Mouse (Mus musculus) CH12.LX (cell line): ENCODE data around the gene Pcbd2. TPM values are rescaled to one million over a fixed set of nuclear protein-coding genes. Genes with fewer than 3 reads are reported as not detected.

ENCODE experiments used
- DNase-seq: peaks from one replicate; pipeline ENCODE4 v3.0.0-alpha.2; 2013; ENCODE audit errors: extremely low read depth
- H3K27ac ChIP-seq: 2 replicates; pipeline ENCODE4 v1.5.1; 2012; ENCODE audit warnings: low read depth, mild to moderate bottlenecking, control low read depth, moderate library complexity; ENCODE audit not compliant: insufficient read depth
- H3K27me3 ChIP-seq: replicated peaks from 2 replicates; pipeline ENCODE3; 2012; ENCODE audit warnings: inconsistent platforms
- H3K36me3 ChIP-seq, 2 experiments: replicated peaks in 1 of 2; 2 replicates each; pipeline versions ENCODE3 to v1.6.1; 2012; ENCODE audit warnings: inconsistent platforms in 1 of 2, low read length in 1 of 2, mild to moderate bottlenecking in 1 of 2, mixed read lengths in 1 of 2, moderate library complexity in 1 of 2; ENCODE audit not compliant: control insufficient read depth in 1 of 2, insufficient read depth in 1 of 2
- H3K4me1 ChIP-seq, 2 experiments: 2 replicates each; pipeline ENCODE4 v1.6.1; 2012; ENCODE audit warnings: inconsistent platforms in 1 of 2, moderate library complexity in 1 of 2; ENCODE audit not compliant: insufficient read depth in 2 of 2, control insufficient read depth in 1 of 2
- H3K4me2 ChIP-seq: 2 replicates; pipeline ENCODE4 v1.6.1; 2012; ENCODE audit warnings: low read depth, mild to moderate bottlenecking, control low read depth; ENCODE audit not compliant: poor library complexity, insufficient read depth, severe bottlenecking
- H3K4me3 ChIP-seq, 3 experiments: fragments of 150-350 bp in 1 of 3; sonication (generic) in 1 of 3; replicated peaks in 1 of 3; 2 replicates each; pipeline versions ENCODE3 to v1.5.1; 2011 to 2012; ENCODE audit warnings: low read depth in 2 of 3, low read length in 2 of 3, mild to moderate bottlenecking in 2 of 3, moderate library complexity in 2 of 3, control low read depth in 1 of 3, improper control_type of control experiment in 1 of 3, inconsistent platforms in 1 of 3, mixed read lengths in 1 of 3; ENCODE audit not compliant: poor library complexity in 1 of 3
- H3K79me2 ChIP-seq: replicated peaks from 2 replicates; pipeline ENCODE4 v1.6.1; 2012; ENCODE audit warnings: mild to moderate bottlenecking, moderate library complexity; ENCODE audit not compliant: control insufficient read depth, poor library complexity, insufficient read depth, severe bottlenecking; ENCODE audit errors: extremely low read depth
- H3K9ac ChIP-seq: 2 replicates; pipeline ENCODE4 v1.6.1; 2012; ENCODE audit warnings: low read depth, mild to moderate bottlenecking, control low read depth, moderate library complexity; ENCODE audit not compliant: insufficient read depth
- H3K9me3 ChIP-seq: replicated peaks from 2 replicates; pipeline ENCODE3; 2012; ENCODE audit warnings: low read length, inconsistent platforms, mixed read lengths
- BHLHE40 ChIP-seq: IDR thresholded peaks from 2 replicates; pipeline ENCODE4 v1.6.1; 2011; ENCODE audit warnings: mild to moderate bottlenecking, low read depth, low read length, improper control_type of control experiment
- CHD1 ChIP-seq: IDR thresholded peaks from 2 replicates; pipeline ENCODE4 v1.6.1; 2012; ENCODE audit warnings: low read depth, low read length, improper control_type of control experiment, inconsistent platforms
- CHD2 ChIP-seq: IDR thresholded peaks from 2 replicates; pipeline ENCODE4 v1.6.1; 2011; ENCODE audit warnings: low read length, improper control_type of control experiment
- CTCF ChIP-seq, 2 experiments: IDR thresholded peaks in 1 of 2; conservative IDR thresholded peaks in 1 of 2; 2 replicates each; pipeline ENCODE4 v1.5.1; 2011 to 2012; ENCODE audit warnings: low read depth in 2 of 2, low read length in 2 of 2, improper control_type of control experiment in 1 of 2, inconsistent platforms in 1 of 2, mild to moderate bottlenecking in 1 of 2, moderate library complexity in 1 of 2
- E2F4 ChIP-seq: IDR thresholded peaks from 2 replicates; pipeline ENCODE4 v1.6.1; 2011; ENCODE audit warnings: low read depth, low read length, improper control_type of control experiment; ENCODE audit not compliant: insufficient replicate concordance
- ELF1 ChIP-seq: IDR thresholded peaks from 2 replicates; pipeline ENCODE4 v1.6.1; 2014; ENCODE audit warnings: low read depth, mild to moderate bottlenecking, inconsistent platforms, low read length, improper control_type of control experiment
- EP300 ChIP-seq: IDR thresholded peaks from 2 replicates; pipeline ENCODE4 v1.6.1; 2011; ENCODE audit warnings: low read length, improper control_type of control experiment
- ETS1 ChIP-seq: conservative IDR thresholded peaks from 2 replicates; pipeline ENCODE4 v1.6.1; 2012; ENCODE audit warnings: low read depth, mild to moderate bottlenecking, inconsistent platforms, low read length, improper control_type of control experiment, moderate library complexity
- GABPA ChIP-seq: IDR thresholded peaks from 2 replicates; pipeline ENCODE4 v1.6.1; 2012; ENCODE audit warnings: low read depth, low read length, improper control_type of control experiment, inconsistent platforms; ENCODE audit not compliant: insufficient replicate concordance
- HCFC1 ChIP-seq: IDR thresholded peaks from 2 replicates; pipeline ENCODE4 v1.6.1; 2012; ENCODE audit warnings: low read depth, mild to moderate bottlenecking, inconsistent platforms, low read length, improper control_type of control experiment
- IRF4 ChIP-seq: IDR thresholded peaks from 2 replicates; pipeline ENCODE4 v1.6.1; 2014; ENCODE audit warnings: low read depth, mild to moderate bottlenecking, inconsistent platforms, low read length, improper control_type of control experiment
- JUN ChIP-seq: IDR thresholded peaks from 2 replicates; pipeline ENCODE4 v1.6.1; 2011; ENCODE audit warnings: low read depth, mild to moderate bottlenecking, low read length, improper control_type of control experiment, moderate library complexity; ENCODE audit not compliant: insufficient read depth
- JUND ChIP-seq: conservative IDR thresholded peaks from 2 replicates; pipeline ENCODE4 v1.6.1; 2011; ENCODE audit warnings: low read depth, low read length, improper control_type of control experiment
- KAT2A ChIP-seq: IDR thresholded peaks from 2 replicates; pipeline ENCODE4 v1.6.1; 2012; ENCODE audit warnings: low read length, improper control_type of control experiment, inconsistent platforms; ENCODE audit not compliant: insufficient replicate concordance
- MAFK ChIP-seq: IDR thresholded peaks from 2 replicates; pipeline ENCODE4 v1.6.1; 2011; ENCODE audit warnings: low read length, improper control_type of control experiment; ENCODE audit not compliant: insufficient replicate concordance
- MAX ChIP-seq: IDR thresholded peaks from 2 replicates; pipeline ENCODE4 v1.6.1; 2011; ENCODE audit warnings: low read length, improper control_type of control experiment
- MAZ ChIP-seq: IDR thresholded peaks from 2 replicates; pipeline ENCODE4 v1.6.1; 2012; ENCODE audit warnings: low read depth, mild to moderate bottlenecking, inconsistent platforms, low read length, improper control_type of control experiment, moderate library complexity
- MEF2A ChIP-seq: IDR thresholded peaks from 2 replicates; pipeline ENCODE4 v1.6.1; 2014; ENCODE audit warnings: low read depth, mild to moderate bottlenecking, inconsistent platforms, low read length, improper control_type of control experiment, borderline replicate concordance
- MXI1 ChIP-seq: IDR thresholded peaks from 2 replicates; pipeline ENCODE4 v1.6.1; 2011; ENCODE audit warnings: mild to moderate bottlenecking, low read depth, low read length, improper control_type of control experiment
- MYC ChIP-seq: IDR thresholded peaks from 2 replicates; pipeline ENCODE4 v1.6.1; 2011; ENCODE audit warnings: low read depth, mild to moderate bottlenecking, improper control_type of control experiment, low read length
- NELFE ChIP-seq: IDR thresholded peaks from 2 replicates; pipeline ENCODE4 v1.6.1; 2011; ENCODE audit warnings: low read depth, low read length, improper control_type of control experiment
- NRF1 ChIP-seq: IDR thresholded peaks from 2 replicates; pipeline ENCODE4 v1.6.1; 2014; ENCODE audit warnings: low read depth, mild to moderate bottlenecking, inconsistent platforms, low read length, improper control_type of control experiment, moderate library complexity
- PAX5 ChIP-seq: IDR thresholded peaks from 2 replicates; pipeline ENCODE4 v1.6.1; 2012; ENCODE audit warnings: low read length, inconsistent platforms, mixed read lengths
- POLR2A ChIP-seq: IDR thresholded peaks from 2 replicates; pipeline ENCODE4 v1.6.1; 2011; ENCODE audit warnings: low read depth, mild to moderate bottlenecking, improper control_type of control experiment, low read length
- POLR2AphosphoS2 ChIP-seq: IDR thresholded peaks from 2 replicates; pipeline ENCODE4 v1.6.1; 2011; ENCODE audit warnings: low read depth, low read length, improper control_type of control experiment
- RAD21 ChIP-seq: IDR thresholded peaks from 2 replicates; pipeline ENCODE4 v1.6.1; 2011; ENCODE audit warnings: low read depth, mild to moderate bottlenecking, low read length, improper control_type of control experiment, moderate library complexity
- RCOR1 ChIP-seq: conservative IDR thresholded peaks from 2 replicates; pipeline ENCODE4 v1.6.1; 2012; ENCODE audit warnings: low read depth, mild to moderate bottlenecking, inconsistent platforms, low read length, improper control_type of control experiment
- SIN3A ChIP-seq: IDR thresholded peaks from 2 replicates; pipeline ENCODE4 v1.6.1; 2012; ENCODE audit warnings: low read length, improper control_type of control experiment, inconsistent platforms
- SMC3 ChIP-seq: IDR thresholded peaks from 2 replicates; pipeline ENCODE4 v1.6.1; 2011; ENCODE audit warnings: low read depth, low read length, improper control_type of control experiment
- TBP ChIP-seq: conservative IDR thresholded peaks from 2 replicates; pipeline ENCODE4 v1.6.1; 2011; ENCODE audit warnings: low read depth, low read length, improper control_type of control experiment
- TCF12 ChIP-seq: IDR thresholded peaks from 2 replicates; pipeline ENCODE4 v1.6.1; 2014; ENCODE audit warnings: low read depth, mild to moderate bottlenecking, inconsistent platforms, low read length, improper control_type of control experiment
- UBTF ChIP-seq: IDR thresholded peaks from 2 replicates; pipeline ENCODE4 v1.6.1; 2012; ENCODE audit warnings: low read depth, mild to moderate bottlenecking, inconsistent platforms, low read length, improper control_type of control experiment, moderate library complexity
- USF1 ChIP-seq: IDR thresholded peaks from 2 replicates; pipeline ENCODE4 v1.6.1; 2014; ENCODE audit warnings: low read depth, mild to moderate bottlenecking, inconsistent platforms, low read length, improper control_type of control experiment
- USF2 ChIP-seq: conservative IDR thresholded peaks from 2 replicates; pipeline ENCODE4 v1.6.1; 2011; ENCODE audit warnings: low read depth, low read length, improper control_type of control experiment
- ZKSCAN1 ChIP-seq: IDR thresholded peaks from 2 replicates; pipeline ENCODE4 v1.6.1; 2012; ENCODE audit warnings: low read depth, inconsistent platforms, low read length, improper control_type of control experiment, borderline replicate concordance
- ZMIZ1 ChIP-seq: IDR thresholded peaks from 2 replicates; pipeline ENCODE4 v1.6.1; 2012; ENCODE audit warnings: low read depth, mild to moderate bottlenecking, inconsistent platforms, low read length, improper control_type of control experiment
- ZNF384 ChIP-seq: IDR thresholded peaks from 2 replicates; pipeline ENCODE4 v1.6.1; 2012; ENCODE audit warnings: low read depth, low read length, improper control_type of control experiment, inconsistent platforms
- dilution Hi-C: fragments of 300-500 bp; cut with MboI; formaldehyde crosslinking; loops from 2 replicates; pipeline ENCODE4 v1.14.3; 2020; ENCODE audit warnings: low sequenced_read_pairs; ENCODE audit not compliant: extremely low pct_unique_long_range_greater_than_20kb, extremely low pct_ligation_motif_present
- in situ Hi-C: fragments of 300-500 bp; cut with MboI; formaldehyde crosslinking; loops from 3 replicates; pipeline ENCODE4 v1.14.3; 2019; ENCODE audit warnings: low sequenced_read_pairs, low pct_ligation_motif_present, low pct_unique_long_range_greater_than_20kb, mixed read lengths
- polyA plus RNA-seq: library from polyadenylated mRNA; unstranded; fragments of >175 nt; gene quantifications from 2 replicates; pipeline ENCODE4 v1.2.1, GENCODE M21; 2012; ENCODE audit warnings: low read depth; ENCODE audit not compliant: insufficient read length
- total RNA-seq, 2 experiments: library from RNA; depleted of rRNA; stranded (reverse); fragments of 300-350 nt in 1 of 2; fragments of >200 nt in 1 of 2; gene quantifications; 2 replicates each; pipeline ENCODE4 v1.2.3; 2012 to 2014

Pcbd2 gene
- total RNA-seq (2012; rRNA removed) (28.6 and 32.1 TPM in 2 replicates), total RNA-seq (2014; rRNA removed) (19.0 and 20.6 TPM in 2 replicates), polyA plus RNA-seq (44.9 and 45.0 TPM in 2 replicates)

- Histone ChIP-seq H3K4me1 (peaks cover 2 to 13% of the 10 kb centered on the region in 2 experiments; a peak in 2 of 4 replicates), H3K4me3 (peak within 1 kb of the TSS; percentile 74 to 87 (median 82)), H3K79me2 (no peaks in the 10 kb centered on the region), H3K4me2 (peak within 1 kb of the TSS; percentile 62), H3K9me3 (no peaks in the 10 kb centered on the region), H3K9ac (peak within 1 kb of the TSS; percentile 94)
- in situ Hi-C loops: loop anchor here (10.0 kb wide), 1 partner anchor 122 kb away; no protein-coding TSS in a partner anchor
- TF ChIP-seq POLR2A (peak; percentile 62), ZNF384 (no peak), E2F4 (no peak), EP300 (no peak), RAD21 (no peak), ZMIZ1 (peak; percentile 63; the same call in 1 of the 2 replicates), MAX (peak; percentile 56), POLR2AphosphoS2 (no peak), IRF4 (no peak), MXI1 (peak; percentile 23), RCOR1 (0 out of 2 replicates have a peak, but pooled peaks have one; percentile 17), JUN (no peak), CTCF (conservative IDR thresholded peaks at IDR 0.05 in 1 of 2, IDR thresholded peaks at IDR 0.05 in 1 of 2; ENCODE audit: low read depth in 2 of 2, low read length in 2 of 2) (peak in 1 of 2 experiments; percentile 15; a peak in 2 of 4 replicates), PAX5 (no peak), TCF12 (peak; percentile 83; the same call in 1 of the 2 replicates), BHLHE40 (no peak), USF2 (no peak), ZKSCAN1 (no peak), SIN3A (peak; percentile 64; the same call in 1 of the 2 replicates), MEF2A (no peak; the same call in 1 of the 2 replicates), CHD1 (no peak), HCFC1 (peak; percentile 63), MYC (no peak), JUND (no peak), MAZ (no peak), UBTF (peak; percentile 99), NRF1 (peak; percentile 80), ELF1 (peak; percentile 58; the same call in 1 of the 2 replicates), ETS1 (no peak), USF1 (no peak), NELFE (peak; percentile 53), CHD2 (no peak), GABPA (no peak), MAFK (no peak), KAT2A (no peak), TBP (no peak), SMC3 (no peak)
- TF ChIP-seq, all 38 proteins: peak for 13
- H3K36me3 ChIP-seq: peaks cover 14 to 47% of the 10 kb centered on the region in 2 experiments
- peak; percentile 72 for DNase-seq
- peak within 1 kb of the TSS; percentile 88 for H3K27ac ChIP-seq
- no peaks in the 10 kb centered on the region for H3K27me3 ChIP-seq
- dilution Hi-C loops: no loop called here
Observed at GRCm38 (mm10) chr13:55727120-55727838, at the start of gene Pcbd2. Gene Pcbd2 (plus strand): TSS chr13:55727368.
